Mouse (Mus musculus) lung, adult 2 months (tissue): ENCODE results near the gene Rnf216.

Experiments used
- CTCF ChIP-seq: fragments of 200-500 bp; IDR thresholded peaks from 2 replicates; pipeline ENCODE4 v1.5.1; 2011; ENCODE audit warnings: mild to moderate bottlenecking, low read length, control low read depth; ENCODE audit not compliant: insufficient read depth
- POLR2A ChIP-seq: fragments of 200-500 bp; IDR thresholded peaks from 2 replicates; pipeline ENCODE4 v1.6.1; 2011; ENCODE audit warnings: low read depth, mild to moderate bottlenecking, control low read depth, low read length, borderline replicate concordance; ENCODE audit errors: extremely low read depth

- no peak for TF ChIP-seq CTCF
- TF ChIP-seq POLR2A: no peak
Observed at GRCm38 (mm10) chr5:143034108-143034507, 78.7 kb downstream of the Rnf216 start.
